Mouse (Mus musculus) brain, embryonic 14.5 days (tissue): ENCODE measurements around the gene Crlf1. TPM values are rescaled to one million over a fixed set of nuclear protein-coding genes. Genes with fewer than 3 reads are reported as not detected.

Experiments
- DNase-seq: peaks from one replicate; pipeline ENCODE4 v3.0.0-alpha.2; 2011; ENCODE audit warnings: low read depth
- CTCF ChIP-seq: fragments of 200-500 bp; IDR thresholded peaks from 2 replicates; pipeline ENCODE4 v1.5.1; 2012; ENCODE audit warnings: inconsistent platforms, mild to moderate bottlenecking, moderate library complexity, borderline replicate concordance; ENCODE audit not compliant: insufficient read depth, insufficient read length; ENCODE audit errors: extremely low read depth
- POLR2A ChIP-seq: fragments of 200-500 bp; IDR thresholded peaks from 2 replicates; pipeline ENCODE4 v1.6.1; 2012; ENCODE audit warnings: mild to moderate bottlenecking, inconsistent platforms, borderline replicate concordance; ENCODE audit not compliant: poor library complexity, insufficient read depth, insufficient read length, severe bottlenecking; ENCODE audit errors: extremely low read depth
- polyA plus RNA-seq: library from polyadenylated mRNA; depleted of rRNA; stranded (reverse); fragments of >200 nt; gene quantifications from 2 replicates; pipeline ENCODE4 v1.2.3, GENCODE M21; 2012

The Crlf1 gene
- polyA plus RNA-seq, 1 experiment = 2.5 TPM

GRCm38 (mm10) chr8:70519043-70519442, 26.1 kb downstream of the Crlf1 start:
- no peak for DNase-seq
- TF ChIP-seq POLR2A (no peak), CTCF (no peak)

- no peak for DNase-seq
- TF ChIP-seq POLR2A = no peak
These were observed 26.6 kb downstream of the Crlf1 start for GRCm38 (mm10) chr8:70519606-70520005.

- TF ChIP-seq CTCF = peak; percentile 53
- 0 out of 2 replicates have a peak, but pooled peaks have one; percentile 65 for TF ChIP-seq POLR2A
- DNase-seq = peak; percentile 99
These were observed 29.8 kb downstream of the Crlf1 start for GRCm38 (mm10) chr8:70522592-70523403.

GRCm38 (mm10) chr8:70527111-70527511, 34.2 kb downstream of the Crlf1 start:
- no peak for DNase-seq
- TF ChIP-seq POLR2A = no peak
- no peak for TF ChIP-seq CTCF

GRCm38 (mm10) chr8:70527512-70528181, 34.7 kb downstream of the Crlf1 start, which contains the start of the genes Fkbp8 and Kxd1:
TSS of gene Fkbp8 (plus strand) at chr8:70527724.
TSS of gene Kxd1 (minus strand) at chr8:70527956.
- TF ChIP-seq POLR2A = peak; percentile 46; the same call in 1 of the 2 replicates
- TF ChIP-seq CTCF = peak; percentile 21; the same call in 1 of the 2 replicates
- DNase-seq = peak; percentile 99

GRCm38 (mm10) chr8:70528182-70528797, 35.3 kb downstream of the Crlf1 start:
- no peak for DNase-seq
- no peak for TF ChIP-seq POLR2A
- TF ChIP-seq CTCF = no peak

- no peak for DNase-seq
- TF ChIP-seq POLR2A = no peak
- TF ChIP-seq CTCF = no peak
These were observed 36.3 kb downstream of the Crlf1 start for GRCm38 (mm10) chr8:70529299-70529698.

GRCm38 (mm10) chr8:70529741-70530161, 36.8 kb downstream of the Crlf1 start:
- TF ChIP-seq CTCF (no peak), POLR2A (no peak)
- no peak for DNase-seq

- no peak for DNase-seq
- no peak for TF ChIP-seq CTCF
- TF ChIP-seq POLR2A = no peak
These were observed 37.4 kb downstream of the Crlf1 start for GRCm38 (mm10) chr8:70530314-70530713.

- no peak for DNase-seq
- TF ChIP-seq CTCF = no peak
- no peak for TF ChIP-seq POLR2A
These were observed 41.3 kb downstream of the Crlf1 start for GRCm38 (mm10) chr8:70534281-70534680.

GRCm38 (mm10) chr8:70535221-70535620, 42.3 kb downstream of the Crlf1 start:
- no peak for TF ChIP-seq POLR2A
- no peak for TF ChIP-seq CTCF
- DNase-seq = no peak

GRCm38 (mm10) chr8:70535701-70536100, 42.7 kb downstream of the Crlf1 start:
- no peak for DNase-seq
- TF ChIP-seq CTCF (no peak), POLR2A (no peak)
